Mouse (Mus musculus) ES-Bruce4 (cell line): ENCODE data around the gene Ptges2.
"Not testable (repeated sequence)": the region's sequence is repeated elsewhere in the genome, so short reads cannot be mapped to it uniquely, and the experiment has no call there.

Experiments used
- CTCF ChIP-seq: IDR thresholded peaks from one replicate; pipeline ENCODE4 v1.8.1; 2011; ENCODE audit warnings: low read depth, low read length
- EP300 ChIP-seq: IDR thresholded peaks from 2 replicates; pipeline ENCODE4 v1.6.1; 2011; ENCODE audit warnings: low read depth, low read length; ENCODE audit not compliant: insufficient read depth
- POLR2A ChIP-seq: IDR thresholded peaks from one replicate; pipeline ENCODE4 v1.8.1; 2011; ENCODE audit warnings: low read length; ENCODE audit not compliant: insufficient read depth

DNA sequence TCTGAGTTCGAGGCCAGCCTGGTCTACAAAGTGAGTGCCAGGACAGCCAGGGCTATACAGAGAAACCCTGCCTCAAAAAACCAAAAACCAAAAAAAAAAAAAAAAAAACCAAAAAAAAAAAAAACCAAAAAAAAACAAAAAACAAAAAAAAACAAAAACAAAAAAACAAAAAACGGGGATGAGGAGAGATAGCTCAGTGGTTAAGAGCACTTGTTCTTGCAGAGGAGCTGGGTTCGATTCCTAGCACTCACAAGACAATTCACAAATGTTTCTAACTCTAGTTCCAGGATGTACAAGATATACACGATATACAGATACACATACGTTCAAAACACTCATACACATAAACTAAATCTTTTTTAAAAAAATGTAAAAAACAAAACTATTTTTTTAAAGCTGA, 33.4 kb upstream of the Ptges2 start:
- not testable (repeated sequence) for TF ChIP-seq EP300, CTCF, POLR2A
